Mouse (Mus musculus) mesoderm, embryonic 11.5 days (tissue): Measurements from ENCODE around the gene Olfr463.

Source experiments
- DNase-seq: peaks from one replicate; pipeline ENCODE4 v3.0.0-alpha.2; 2012; ENCODE audit warnings: low read depth, low spot score

Gene Olfr463

DNA sequence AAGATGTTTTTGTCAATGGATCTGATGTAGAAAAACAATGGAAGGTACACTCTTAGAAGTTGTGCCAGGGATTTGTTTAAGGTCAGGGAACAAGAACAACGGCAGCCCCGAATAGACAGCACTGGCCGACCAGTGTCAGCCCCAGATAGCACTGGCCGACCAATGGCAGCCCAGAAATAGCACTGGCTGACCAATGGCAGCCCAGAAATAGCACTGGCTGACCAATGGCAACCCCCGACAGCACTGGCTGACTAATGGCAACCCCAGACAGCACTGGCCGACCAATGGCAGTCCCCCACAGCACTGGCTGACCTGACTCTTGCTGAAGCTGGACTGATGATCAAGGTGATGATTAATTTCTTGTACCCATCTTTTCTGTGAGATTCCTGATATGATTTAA, 49.3 kb downstream of the Olfr463 start:
- DNase-seq = no peak

DNA sequence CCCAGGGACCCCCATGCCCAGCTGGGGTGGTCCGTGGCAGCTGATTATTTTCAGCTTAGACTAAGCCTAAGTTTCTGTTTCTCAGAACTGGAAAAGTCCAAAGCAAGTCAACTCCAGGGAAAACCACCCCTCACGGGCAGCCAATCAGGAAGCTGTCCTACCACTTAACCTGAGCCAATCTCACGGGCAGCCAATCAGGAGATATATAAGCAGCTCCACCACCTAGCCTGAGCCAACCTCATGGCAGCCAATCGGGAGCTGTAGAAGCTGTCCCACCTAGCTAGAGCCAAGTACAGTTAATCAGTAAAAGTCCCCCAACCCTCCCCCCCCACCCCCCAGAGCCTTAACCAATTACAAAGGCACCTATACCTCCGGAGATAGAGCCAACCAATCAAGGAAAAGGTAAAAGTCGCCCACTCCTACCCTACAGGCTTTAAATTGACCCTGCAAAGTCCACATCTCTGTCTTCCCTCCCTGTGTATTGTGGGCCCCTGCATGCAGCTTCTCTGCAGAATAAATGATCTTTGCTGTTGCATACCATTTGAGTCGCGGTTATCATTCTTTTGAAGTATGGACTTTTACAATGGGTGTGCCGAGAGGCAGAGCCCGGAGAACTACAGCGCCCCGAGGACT, 50.1 kb downstream of the Olfr463 start:
- DNase-seq = no peak
